Mouse (Mus musculus): ENCODE results near the gene Mrpl39. TPM values are rescaled to one million over a fixed set of nuclear protein-coding genes. Genes with fewer than 3 reads are reported as not detected.

Mrpl39 gene
- total RNA-seq (2023), result 21.7 TPM

DNA sequence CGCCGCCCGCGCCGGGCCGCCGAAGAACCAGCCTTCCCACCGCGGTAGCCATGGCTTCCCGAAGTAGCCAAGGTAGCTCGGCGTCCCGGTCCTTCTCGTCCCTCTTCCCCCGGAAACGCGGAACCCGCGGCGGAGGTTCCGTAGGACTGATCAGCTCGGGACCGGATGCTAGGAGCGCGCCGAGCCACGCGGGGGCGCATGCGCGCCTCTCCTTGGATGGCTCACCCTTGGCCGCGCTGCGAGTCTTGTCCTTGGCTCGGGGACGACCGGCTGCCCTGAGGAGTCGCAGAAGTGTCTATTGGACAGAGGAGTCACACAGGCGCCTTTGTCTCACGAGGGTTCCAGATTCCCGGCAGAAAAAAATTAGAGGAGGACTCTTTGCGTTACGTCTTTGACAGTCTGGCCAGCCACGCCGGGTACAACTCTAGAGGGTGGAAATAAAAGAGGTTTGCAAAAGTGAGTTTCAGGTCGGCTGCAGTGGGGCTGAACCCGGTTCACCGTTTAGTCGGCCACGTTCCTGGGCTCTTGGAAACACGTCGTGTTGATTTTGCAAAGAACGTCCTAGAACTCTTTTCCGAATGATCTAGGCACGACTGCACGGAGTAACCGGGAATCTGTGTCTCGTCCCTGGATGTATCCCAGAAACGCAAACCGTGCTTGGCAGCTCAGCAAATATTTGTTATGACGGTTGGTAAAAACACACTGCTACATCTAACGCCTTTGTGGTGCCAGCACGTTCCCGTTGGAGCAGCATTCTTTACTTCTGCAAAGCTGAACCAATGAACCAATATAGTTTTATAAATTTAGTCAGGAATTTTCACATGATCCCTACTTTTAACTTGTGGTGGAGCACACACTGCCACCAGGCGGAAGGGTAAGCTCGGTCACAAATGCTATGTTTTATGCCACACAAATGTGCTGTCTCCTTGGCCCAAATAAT, at the start of gene Mrpl39:
Gene Mrpl39, minus strand, starts transcription at position 577 of the 940 bp plus-strand sequence.

GRCm38 (mm10) chr16:84774003-84774703, 38.6 kb upstream of the Mrpl39 start, which contains the start of gene Jam2:
Jam2 (plus strand) TSS chr16:84774123.

Other genes with a start within 250 kb of the Mrpl39 start
- not detected for gene A730009L09Rik, start 220.6 kb downstream of the Mrpl39 start, total RNA-seq (2023)
- gene Jam2, start 38.4 kb upstream of the Mrpl39 start, total RNA-seq (2023), result not detected
- 47.9 TPM for gene Gabpa, start 99.2 kb upstream of the Mrpl39 start, total RNA-seq (2023)
- 118 TPM for gene Atp5j, start 99.9 kb upstream of the Mrpl39 start, total RNA-seq (2023)